Mouse (Mus musculus) mouse embryonic stem cell (cell line): Measurements from ENCODE around the gene Poll.

Experiments used
- in situ Hi-C, 2 experiments: fragments of 300-500 bp; cut with MboI; formaldehyde crosslinking; loops; 1 replicate in 1 of 2; 3 replicates in 1 of 2; pipeline ENCODE4 v1.14.3; 2019 to 2020; ENCODE audit warnings: low sequenced_read_pairs in 2 of 2, low pct_unique_long_range_greater_than_20kb in 1 of 2, mixed read lengths in 1 of 2; ENCODE audit not compliant: unreplicated experiment in 1 of 2

Gene Poll

GRCm38 (mm10) chr19:45505446-45505845 is 54.9 kb downstream of the Poll start:
- in situ Hi-C loops: no loop called here
